Mouse (Mus musculus): ENCODE data around the gene Stra8.

Stra8 gene

DNA sequence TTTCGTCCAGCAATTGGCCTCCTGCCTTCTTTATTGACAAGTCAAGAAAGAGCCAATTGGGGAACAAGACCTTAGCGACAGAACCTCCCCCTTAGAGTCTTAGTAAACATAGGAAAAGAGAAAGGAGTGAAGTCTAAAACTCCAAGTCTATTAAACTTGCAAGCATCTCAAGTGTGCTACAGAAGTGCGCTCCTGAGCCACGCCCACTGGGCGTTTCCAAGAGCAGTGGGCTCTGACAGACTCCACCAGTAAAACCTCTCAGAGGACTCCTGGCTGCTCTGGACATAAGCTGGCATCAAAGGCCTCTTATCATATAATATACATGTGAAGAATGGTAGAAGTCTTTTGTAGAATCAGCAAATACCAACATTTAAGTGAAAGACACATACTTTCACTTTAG, 16.5 kb upstream of the Stra8 start:
- no peak for DNase-seq (ENCODE audit: extremely low spot score)

DNA sequence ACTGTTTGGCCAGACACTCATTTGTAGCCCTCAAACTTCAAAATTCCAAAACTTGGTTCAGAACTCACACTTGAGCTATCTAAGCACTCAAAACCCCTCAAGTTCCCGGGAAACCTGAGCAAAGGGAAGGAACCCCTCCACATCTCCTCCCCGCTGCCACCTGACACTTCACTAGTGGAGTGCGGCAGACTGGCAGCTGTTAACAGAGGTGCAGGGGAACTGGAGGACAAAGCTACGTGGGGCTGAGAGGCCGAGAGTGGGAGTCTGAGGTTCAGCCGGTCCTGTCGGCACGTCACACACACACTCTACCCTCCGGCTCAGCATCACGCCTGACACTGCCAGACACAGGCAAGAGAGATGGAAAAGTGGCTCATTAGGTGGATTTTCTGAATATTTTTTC, 16.1 kb upstream of the Stra8 start:
- no peak for DNase-seq (ENCODE audit: extremely low spot score)

DNA sequence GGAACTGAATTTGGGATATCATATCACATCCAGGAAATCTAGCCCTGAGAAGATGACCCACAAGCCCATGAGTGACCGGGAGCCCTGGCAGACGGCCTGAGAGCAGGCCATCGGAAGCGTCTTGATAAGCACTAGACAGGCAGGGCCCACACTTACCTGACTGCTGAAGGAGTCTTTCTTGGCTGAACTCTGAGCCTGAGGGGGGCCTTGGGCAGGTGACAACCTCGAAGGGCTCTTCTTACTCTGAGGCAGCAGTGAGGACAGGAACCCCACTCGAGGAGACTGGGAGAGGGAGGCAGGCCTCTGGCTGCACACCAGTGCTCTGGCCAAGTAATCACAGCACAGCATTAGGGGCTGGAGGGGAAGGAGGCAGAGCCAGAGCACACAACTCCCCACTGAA, 15.6 kb upstream of the Stra8 start:
- no peak for DNase-seq (ENCODE audit: extremely low spot score)

GRCm38 (mm10) chr6:34906125-34906524, 13.8 kb upstream of the Stra8 start:
- no peak for DNase-seq (ENCODE audit: extremely low spot score)

DNA sequence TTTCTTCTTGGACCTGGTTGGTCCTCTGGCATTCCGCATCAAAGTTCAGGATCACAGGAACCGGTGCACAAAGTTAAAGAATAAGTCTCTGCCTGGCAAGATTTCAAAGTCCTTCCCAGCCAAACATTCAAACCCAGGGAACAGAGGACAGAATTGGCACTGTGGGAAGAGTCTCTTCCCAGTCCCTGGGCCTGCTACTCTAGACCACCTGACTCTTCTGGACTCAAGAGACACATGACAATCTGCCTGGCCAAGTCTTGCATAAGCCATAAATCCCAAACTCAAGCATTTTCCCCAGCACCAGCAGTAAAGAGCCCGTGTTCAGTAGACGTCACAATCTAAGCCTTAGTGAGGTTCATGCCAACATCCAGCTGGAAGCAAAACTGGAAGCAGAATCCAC, 13.3 kb upstream of the Stra8 start:
- DNase-seq (ENCODE audit: extremely low spot score): no peak

- no peak for DNase-seq (ENCODE audit: extremely low spot score)
These were observed 12.8 kb upstream of the Stra8 start for GRCm38 (mm10) chr6:34907121-34907614.

- DNase-seq (ENCODE audit: extremely low spot score): no peak
These were observed 12.2 kb upstream of the Stra8 start for GRCm38 (mm10) chr6:34907696-34908260.

DNA sequence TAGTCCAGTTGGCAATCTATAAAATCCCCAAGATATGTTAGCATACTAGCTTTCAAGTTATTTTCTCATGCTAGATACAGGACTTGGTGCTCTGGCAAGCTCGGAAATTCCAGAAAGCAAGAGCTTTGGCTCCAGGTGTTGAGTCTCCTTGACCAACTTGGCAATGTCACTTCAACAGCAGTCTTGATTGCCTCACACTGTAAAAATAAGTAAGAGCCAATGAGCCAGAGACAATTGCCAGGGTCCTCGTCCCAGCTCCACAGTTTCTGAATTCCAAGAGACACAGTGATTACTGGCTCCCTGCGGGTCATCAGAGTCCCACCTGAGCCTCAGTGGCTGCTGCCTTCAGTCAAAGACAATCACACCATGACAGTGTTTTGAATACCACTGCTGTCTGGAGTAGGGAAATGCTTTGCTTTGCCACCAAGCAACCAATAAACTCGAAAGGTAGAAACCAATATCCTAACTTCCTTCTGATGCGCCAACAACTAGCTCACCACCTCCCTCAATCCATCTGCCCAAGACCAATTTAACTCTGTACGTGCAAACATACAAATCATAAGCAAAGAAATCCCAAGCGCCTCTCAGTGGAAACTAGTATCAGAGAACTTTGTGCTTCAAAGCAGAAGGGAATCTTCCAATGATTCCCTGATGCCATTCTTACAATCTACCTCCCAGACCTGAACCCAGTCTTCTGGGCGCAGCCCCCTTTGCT, 10.2 kb upstream of the Stra8 start:
- DNase-seq (ENCODE audit: extremely low spot score): no peak

- peak; percentile 96 for DNase-seq (ENCODE audit: extremely low spot score)
These were observed 9.4 kb upstream of the Stra8 start, which contains the start of gene Wdr91 for GRCm38 (mm10) chr6:34910371-34911219. Wdr91 (minus strand) TSS chr6:34910876.

- no peak for DNase-seq (ENCODE audit: extremely low spot score)
These were observed 6.5 kb upstream of the Stra8 start for GRCm38 (mm10) chr6:34913341-34914040.

DNA sequence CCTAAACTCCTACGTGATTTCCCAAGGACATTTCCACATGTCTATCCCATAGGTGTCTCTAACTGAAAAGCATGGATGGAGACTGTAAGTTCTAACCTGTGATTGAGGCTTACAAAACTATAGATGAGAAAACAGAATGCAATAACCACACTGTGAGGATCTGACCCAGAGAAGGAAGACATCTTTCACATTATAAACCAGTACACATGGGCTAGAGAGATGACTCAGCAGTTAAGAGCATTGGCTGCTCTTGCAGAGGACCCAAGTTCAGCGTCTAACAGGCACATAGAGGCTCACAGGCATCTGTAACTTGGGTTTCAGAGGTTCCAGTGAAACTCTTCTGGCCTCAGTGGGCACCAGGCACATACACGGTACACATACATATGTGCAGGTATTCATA, 5.5 kb upstream of the Stra8 start:
- DNase-seq (ENCODE audit: extremely low spot score): no peak

- DNase-seq (ENCODE audit: extremely low spot score): no peak
These were observed 817 bp upstream of the Stra8 start for GRCm38 (mm10) chr6:34919146-34919545.

DNA sequence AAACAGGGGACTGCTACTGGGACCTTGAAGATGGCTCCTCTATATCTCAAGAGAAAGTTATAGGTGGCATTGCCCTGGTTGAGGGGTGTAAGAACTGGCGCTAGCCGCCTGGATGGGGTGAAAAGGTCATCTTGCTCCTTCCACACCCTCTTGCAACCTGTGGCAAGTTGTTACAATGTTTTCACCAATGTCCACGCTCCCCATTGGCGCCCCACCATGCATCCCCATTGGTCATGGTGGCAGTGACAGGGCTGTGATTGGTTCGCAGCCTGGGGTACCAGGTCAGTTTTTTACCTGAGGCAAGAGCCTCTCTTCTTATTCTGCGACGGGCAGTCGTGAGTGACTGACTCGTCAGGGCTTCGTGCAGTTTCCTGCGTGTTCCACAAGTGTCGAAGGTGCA, 668 bp downstream of the Stra8 start:
- no peak for DNase-seq (ENCODE audit: extremely low spot score)

- DNase-seq (ENCODE audit: extremely low spot score): peak; percentile 43
These were observed 2.0 kb downstream of the Stra8 start for GRCm38 (mm10) chr6:34921941-34922340.

GRCm38 (mm10) chr6:34927156-34927555, 7.2 kb downstream of the Stra8 start:
- peak; percentile 65 for DNase-seq (ENCODE audit: extremely low spot score)

- no peak for DNase-seq (ENCODE audit: extremely low spot score)
These were observed 7.6 kb downstream of the Stra8 start for GRCm38 (mm10) chr6:34927594-34927993.

GRCm38 (mm10) chr6:34932633-34933032, 12.7 kb downstream of the Stra8 start:
- DNase-seq (ENCODE audit: extremely low spot score): no peak

GRCm38 (mm10) chr6:34936743-34937142, 16.8 kb downstream of the Stra8 start:
- DNase-seq (ENCODE audit: extremely low spot score): no peak

DNA sequence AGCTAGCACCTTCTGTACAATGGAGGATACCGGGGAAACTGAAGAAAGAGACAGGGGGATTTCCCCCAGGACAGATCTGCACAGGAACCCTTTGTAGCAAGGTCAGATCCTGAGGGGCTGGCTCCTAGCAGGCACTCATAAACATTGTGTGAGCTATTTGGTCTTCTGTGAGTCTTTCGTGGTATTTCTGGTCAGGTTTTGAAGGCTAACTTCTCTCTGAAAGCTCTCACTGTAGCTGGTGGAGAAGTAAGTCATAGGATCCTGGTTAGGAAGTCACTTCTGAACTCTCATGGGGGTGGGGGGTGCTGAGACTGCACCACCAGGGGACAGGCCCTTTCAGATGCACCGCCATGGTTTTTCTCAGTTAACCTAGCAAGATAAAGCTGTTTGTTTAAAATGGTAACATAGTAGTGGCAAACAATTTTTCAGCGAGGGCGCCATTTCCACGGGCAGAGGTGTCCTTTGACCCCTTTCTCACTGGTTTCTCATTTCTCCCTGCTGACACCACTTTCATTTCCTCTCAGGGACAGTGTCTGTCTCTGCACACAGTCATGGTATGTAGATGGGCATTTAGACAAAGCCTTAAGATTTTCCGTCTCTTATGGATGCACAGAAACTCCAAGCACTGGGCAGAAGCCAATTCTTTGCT, 18.4 kb downstream of the Stra8 start:
- DNase-seq (ENCODE audit: extremely low spot score): no peak

DNA sequence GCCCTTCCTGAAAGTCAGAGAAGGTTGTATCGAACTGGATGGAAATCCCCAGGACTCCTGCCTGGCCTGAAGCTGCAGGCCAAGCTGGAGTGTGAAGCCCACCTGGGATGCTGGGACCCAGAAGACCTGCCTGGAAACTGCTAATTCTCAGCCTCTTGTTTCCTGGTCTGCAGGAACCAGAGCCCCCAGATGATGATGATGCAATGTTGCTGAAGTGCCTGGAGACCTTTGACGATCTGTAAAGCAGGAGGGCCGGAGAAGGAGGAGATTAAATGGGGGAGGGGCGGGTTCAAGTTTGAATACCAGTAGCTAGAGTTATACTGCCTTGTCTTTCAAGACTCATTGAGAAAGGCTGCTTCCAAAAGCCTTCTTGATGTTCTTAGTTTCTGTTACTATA, 19.0 kb downstream of the Stra8 start:
- no peak for DNase-seq (ENCODE audit: extremely low spot score)

- no peak for DNase-seq (ENCODE audit: extremely low spot score)
These were observed 19.5 kb downstream of the Stra8 start for GRCm38 (mm10) chr6:34939451-34939850.

Measured in embryo, embryonic 9.5 days (tissue).